Mouse (Mus musculus) layer of hippocampus, adult 2 months (tissue): ENCODE data around the gene Zkscan7. TPM values are rescaled to one million over a fixed set of nuclear protein-coding genes. Genes with fewer than 3 reads are reported as not detected.

Source experiments
- DNase-seq, 2 experiments: peaks; one replicate each; pipeline ENCODE4 v3.0.0; 2022; ENCODE audit warnings: low spot score in 2 of 2
- H3K27ac ChIP-seq: fragments of 200-600 bp; 2 replicates; pipeline ENCODE4 v1.8.1; 2022
- H3K4me3 ChIP-seq: fragments of 200-600 bp; 2 replicates; pipeline ENCODE4 v1.8.1; 2022; ENCODE audit warnings: mild to moderate bottlenecking
- CTCF ChIP-seq: fragments of 200-600 bp; conservative IDR thresholded peaks from 2 replicates; pipeline ENCODE4 v1.8.1; 2022; ENCODE audit warnings: antibody characterized with exemption, mild to moderate bottlenecking, moderate library complexity
- total RNA-seq, 2 experiments: library from RNA; stranded (reverse); gene quantifications; 2 replicates each; pipeline ENCODE4 v1.2.3; 2021

The Zkscan7 gene
- total RNA-seq, 2 experiments from 2014 or later = 5.2 TPM

- no peak overlapping the region for H3K27ac ChIP-seq
- no peak overlapping the region for H3K4me3 ChIP-seq
- TF ChIP-seq CTCF = no peak
- no peak for DNase-seq
Measured at GRCm38 (mm10) chr9:122863731-122864130, 21.8 kb upstream of the Zkscan7 start.

DNA sequence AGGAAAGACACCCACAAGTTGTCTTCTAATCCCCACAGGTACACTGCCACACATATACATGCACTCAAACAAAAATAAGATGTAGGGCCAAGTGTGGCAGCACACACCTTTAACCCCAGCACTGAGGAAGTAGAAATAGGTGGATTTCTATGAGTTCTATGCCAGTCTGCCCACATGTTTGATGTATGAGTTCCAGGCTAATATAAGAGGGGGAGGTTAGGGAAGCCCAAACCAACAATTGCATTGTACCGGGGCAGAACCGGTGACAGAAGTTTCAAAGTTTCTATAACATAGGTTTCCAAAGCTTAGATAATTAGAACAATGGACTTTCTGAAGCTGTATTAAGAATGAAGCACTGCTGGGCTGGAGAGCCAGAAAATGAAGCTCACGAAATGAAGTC is 20.6 kb upstream of the Zkscan7 start:
- H3K4me3 ChIP-seq = peak overlapping the region; percentile 93
- H3K27ac ChIP-seq = peak overlapping the region; percentile 92; the same call in 1 of the 2 replicates
- no peak for TF ChIP-seq CTCF

DNA sequence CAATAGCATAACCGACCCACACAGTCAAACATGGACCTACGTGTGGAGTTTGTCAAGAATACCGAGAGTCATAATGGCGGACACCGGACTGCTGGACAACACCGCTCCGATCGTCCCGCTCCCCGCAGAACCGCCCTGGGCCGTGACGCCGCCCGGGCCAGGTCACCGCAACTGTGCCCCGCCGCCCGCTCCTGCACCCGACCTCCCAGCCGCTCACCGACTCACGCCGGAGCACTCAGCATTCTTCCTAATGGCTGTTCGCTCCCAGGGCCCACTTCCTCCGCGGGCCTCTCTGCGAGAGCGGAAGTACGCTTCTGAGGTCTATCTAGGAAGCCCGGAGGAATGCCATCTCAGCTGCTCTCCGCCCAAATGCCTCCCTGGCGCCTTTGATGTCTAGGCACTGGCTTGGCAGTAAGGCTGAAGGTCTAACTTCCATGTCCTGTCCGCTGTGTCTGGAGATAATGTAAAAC is 19.8 kb upstream of the Zkscan7 start, which contains the start of gene Zfp445:
Zfp445 (minus strand) TSS at position 310 of the 470 bp plus-strand sequence.
- Histone ChIP-seq H3K27ac (peak within 1 kb of the TSS; percentile 92), H3K4me3 (peak within 1 kb of the TSS; percentile 93)
- TF ChIP-seq CTCF = no peak
- peak; percentile 76 to 81 for DNase-seq

More for the DNA sequence above, 20.6 kb upstream of the Zkscan7 start:
- DNase-seq = no peak

- Histone ChIP-seq H3K4me3 (peak overlapping the region; percentile 93), H3K27ac (peak overlapping the region; percentile 92)
- no peak for TF ChIP-seq CTCF
- no peak for DNase-seq
Measured at GRCm38 (mm10) chr9:122866192-122866591, 19.3 kb upstream of the Zkscan7 start.

- Histone ChIP-seq H3K4me3 (no peak overlapping the region), H3K27ac (no peak overlapping the region)
- no peak for TF ChIP-seq CTCF
- no peak for DNase-seq
Measured at GRCm38 (mm10) chr9:122872595-122872994, 12.9 kb upstream of the Zkscan7 start.

DNA sequence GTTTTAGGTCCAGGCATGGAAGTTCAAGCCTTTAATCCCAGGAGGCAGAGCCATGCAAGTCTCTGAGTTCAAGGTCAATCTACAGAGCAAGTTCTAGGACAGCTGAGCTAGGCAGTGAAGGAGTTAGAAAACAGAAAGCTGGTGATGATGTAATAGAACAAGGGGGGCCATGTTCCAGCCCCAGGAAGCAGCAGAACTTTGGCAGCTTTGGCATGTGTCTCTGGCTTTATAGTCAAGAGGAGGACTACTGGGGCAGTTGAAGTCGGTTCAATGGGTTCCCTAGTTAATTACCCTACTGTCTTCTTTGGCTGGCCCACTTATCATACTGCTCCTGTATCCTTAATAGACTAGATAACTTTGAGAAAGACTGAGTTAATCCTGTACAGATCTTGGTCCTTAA is 10.8 kb upstream of the Zkscan7 start:
- no peak overlapping the region for H3K27ac ChIP-seq
- H3K4me3 ChIP-seq = no peak overlapping the region
- DNase-seq = no peak
- no peak for TF ChIP-seq CTCF

DNA sequence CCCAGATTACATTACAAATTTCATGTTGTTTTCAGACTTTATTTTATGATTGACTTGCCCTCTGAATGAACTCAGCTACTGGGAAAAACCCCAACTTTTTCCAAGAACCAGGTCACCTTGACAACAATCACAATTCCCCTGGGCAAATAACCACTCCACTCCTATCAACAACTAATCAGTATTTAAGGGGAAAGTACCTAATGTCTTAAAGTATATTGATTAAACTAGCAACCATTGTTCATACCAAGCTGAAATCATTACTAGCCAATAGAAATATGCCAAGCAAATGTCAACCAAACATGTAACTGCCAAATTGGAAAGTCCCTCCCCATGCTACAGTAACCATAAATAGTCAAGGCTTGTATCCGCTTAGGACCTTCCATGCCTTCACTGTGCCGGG is 10.3 kb upstream of the Zkscan7 start:
- no peak for DNase-seq
- Histone ChIP-seq H3K27ac (no peak overlapping the region), H3K4me3 (no peak overlapping the region)
- no peak for TF ChIP-seq CTCF

DNA sequence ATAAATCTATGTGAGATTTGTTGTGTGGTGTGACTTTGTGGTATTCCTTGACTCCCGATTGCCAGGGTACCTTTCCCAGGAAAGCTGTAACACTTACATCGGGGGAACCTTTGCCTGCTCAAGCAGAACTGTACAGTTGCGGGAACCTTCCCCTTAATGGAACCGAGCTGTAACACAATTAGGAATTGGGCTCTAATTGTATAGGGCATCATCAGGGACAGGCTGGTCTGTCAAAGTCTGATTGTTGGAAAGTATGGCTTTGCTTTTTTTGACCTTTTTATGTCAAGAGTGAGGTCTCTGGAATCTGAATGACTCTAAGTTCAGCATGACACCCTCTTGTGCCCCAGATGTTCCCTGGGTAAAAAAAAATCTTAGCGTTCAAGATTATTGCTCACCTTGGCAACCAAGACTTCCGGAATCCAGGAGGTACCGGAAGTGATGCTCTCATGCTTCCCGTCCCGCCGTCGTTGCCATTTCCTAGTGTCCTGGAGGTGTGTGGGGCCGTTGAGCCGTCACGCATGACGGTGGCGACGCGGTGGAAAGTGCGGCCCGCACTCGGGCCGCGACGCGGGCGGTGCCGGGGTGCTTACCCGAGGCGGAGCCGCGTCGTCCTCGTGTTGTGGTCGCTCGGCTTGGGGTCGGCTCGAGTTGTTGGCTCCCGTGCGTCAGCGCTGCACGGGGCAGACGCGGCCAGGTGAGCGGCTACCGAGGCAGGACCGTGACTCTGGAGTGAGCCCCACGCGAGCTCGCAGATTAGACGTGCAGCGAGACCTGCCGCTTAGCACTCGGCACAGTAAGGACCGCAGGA is 1.1 kb downstream of the Zkscan7 start:
- TF ChIP-seq CTCF = no peak
- peak overlapping the region; percentile 85 for H3K27ac ChIP-seq
- peak; percentile 56 to 57 for DNase-seq

GRCm38 (mm10) chr9:122901047-122901446 is 15.6 kb downstream of the Zkscan7 start:
- Histone ChIP-seq H3K4me3 (no peak overlapping the region), H3K27ac (no peak overlapping the region)
- no peak for DNase-seq
- TF ChIP-seq CTCF = no peak

More for the DNA sequence above, 1.1 kb downstream of the Zkscan7 start:
- peak overlapping the region; percentile 89 for H3K4me3 ChIP-seq

- Histone ChIP-seq H3K27ac (peak overlapping the region; percentile 11; the same call in 1 of the 2 replicates), H3K4me3 (peak overlapping the region; percentile 60)
- peak; percentile 39 to 43 for DNase-seq
- TF ChIP-seq CTCF = no peak
Measured at GRCm38 (mm10) chr9:122902717-122903535, 17.4 kb downstream of the Zkscan7 start.

GRCm38 (mm10) chr9:122922436-122922835 is 37.0 kb downstream of the Zkscan7 start:
- Histone ChIP-seq H3K4me3 (peak overlapping the region; percentile 86), H3K27ac (peak overlapping the region; percentile 79)
- DNase-seq = no peak
- no peak for TF ChIP-seq CTCF

- TF ChIP-seq CTCF = 0 out of 2 replicates have a peak, but pooled peaks have one; percentile 4
- H3K27ac ChIP-seq = peak within 1 kb of the TSS; percentile 79
- peak within 1 kb of the TSS; percentile 86 for H3K4me3 ChIP-seq
- peak; percentile 29 to 64 for DNase-seq
Measured at GRCm38 (mm10) chr9:122922936-122923381, 37.5 kb downstream of the Zkscan7 start, which contains the start of gene Zfp105. TSS of gene Zfp105 (plus strand) at chr9:122923072.

DNA sequence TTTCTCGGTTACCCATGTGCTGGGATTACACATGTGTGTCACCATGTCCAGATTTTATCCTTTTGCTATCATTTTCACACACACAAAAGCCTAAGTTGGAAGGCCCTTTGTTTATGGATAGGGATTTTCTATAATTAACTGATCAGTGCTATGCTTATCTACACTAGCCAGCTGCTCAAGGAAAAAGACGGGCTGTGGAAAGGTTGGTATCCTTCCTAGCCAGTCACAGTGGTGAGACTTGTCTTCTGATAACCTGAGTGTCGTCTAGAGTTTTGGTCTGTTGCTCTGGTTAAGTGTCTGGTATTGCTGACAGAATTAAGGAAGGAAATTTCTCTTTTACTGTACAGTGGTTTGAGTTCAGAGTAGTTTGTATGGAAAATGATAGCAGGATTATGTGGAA is 43.4 kb downstream of the Zkscan7 start:
- H3K27ac ChIP-seq = no peak overlapping the region
- H3K4me3 ChIP-seq = no peak overlapping the region
- no peak for TF ChIP-seq CTCF
- no peak for DNase-seq

Other genes with a start within 250 kb of the Zkscan7 start
- not detected for gene Topaz1, start 138.3 kb upstream of the Zkscan7 start, total RNA-seq
- gene Tcaim, start 80.1 kb upstream of the Zkscan7 start, total RNA-seq = 10 to 100 TPM; 20.5 to 22.1 TPM
- gene Gm35549, start 41.6 kb upstream of the Zkscan7 start, total RNA-seq = not detected
- gene Zfp445, start 19.7 kb upstream of the Zkscan7 start, total RNA-seq = 100 to 1,000 TPM; 170 to 186 TPM
- gene Zfp105, start 37.4 kb downstream of the Zkscan7 start, total RNA-seq = 1 to 10 TPM; 7.5 to 8.3 TPM
- gene 1110059G10Rik, start 65.3 kb downstream of the Zkscan7 start, total RNA-seq = 10 to 100 TPM; 21.2 to 23.6 TPM
- 1 to 10 TPM in 1 of 2 experiments, under 1 TPM in 1; 0.79 to 1.6 TPM for gene Kif15, start 65.4 kb downstream of the Zkscan7 start, total RNA-seq
- 10 to 100 TPM; 24.1 to 25.1 TPM for gene Tmem42, start 135.6 kb downstream of the Zkscan7 start, total RNA-seq
- 1 to 10 TPM; 2.9 to 3.7 TPM for gene Tgm4, start 149.0 kb downstream of the Zkscan7 start, total RNA-seq
- gene Zdhhc3, start 227.5 kb downstream of the Zkscan7 start, total RNA-seq = 10 to 100 TPM; 57.5 to 61.9 TPM
- 10 to 100 TPM; 40.1 to 40.9 TPM for gene Exosc7, start 227.5 kb downstream of the Zkscan7 start, total RNA-seq